Mouse (Mus musculus) A20 (cell line): ENCODE results near the gene Scube1.

Experiments used
- DNase-seq: peaks from one replicate; pipeline ENCODE4 v3.0.0-alpha.2; 2011; ENCODE audit warnings: low read depth, low spot score

Scube1 gene

GRCm38 (mm10) chr15:83709889-83710774 is 14.7 kb downstream of the Scube1 start:
- DNase-seq, result no peak

DNA sequence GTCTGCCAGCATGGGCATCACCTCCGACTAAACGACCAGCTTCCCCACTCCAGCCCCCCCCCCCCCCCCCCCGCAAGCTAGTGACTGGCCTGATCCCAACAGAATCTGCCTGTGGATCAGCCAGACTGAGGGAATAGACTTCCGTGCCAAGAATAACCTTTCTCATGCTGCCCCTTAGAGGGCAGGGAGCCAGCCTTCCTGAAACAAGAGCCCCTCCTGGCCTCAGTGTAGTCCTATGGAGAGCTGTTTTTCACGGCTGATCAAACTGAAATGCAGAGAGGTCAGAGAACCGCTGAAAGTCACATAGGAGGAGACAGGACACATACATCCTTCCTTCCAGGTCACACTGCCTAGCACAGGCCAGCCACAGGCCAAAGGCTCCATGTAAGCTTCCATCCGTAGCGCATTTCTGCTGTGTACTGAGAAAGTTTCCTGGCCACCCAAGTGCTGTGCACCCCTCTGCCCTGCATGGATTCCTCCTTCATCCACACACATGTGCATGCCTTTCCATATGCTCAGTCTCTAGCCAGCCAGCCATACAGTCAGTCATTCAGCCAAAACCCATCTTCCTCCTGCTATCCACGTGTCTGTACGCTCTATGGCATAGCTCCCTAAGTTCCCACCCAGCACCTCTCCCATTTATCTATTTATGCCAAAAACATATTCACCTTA is 18.2 kb downstream of the Scube1 start:
- no peak for DNase-seq

DNA sequence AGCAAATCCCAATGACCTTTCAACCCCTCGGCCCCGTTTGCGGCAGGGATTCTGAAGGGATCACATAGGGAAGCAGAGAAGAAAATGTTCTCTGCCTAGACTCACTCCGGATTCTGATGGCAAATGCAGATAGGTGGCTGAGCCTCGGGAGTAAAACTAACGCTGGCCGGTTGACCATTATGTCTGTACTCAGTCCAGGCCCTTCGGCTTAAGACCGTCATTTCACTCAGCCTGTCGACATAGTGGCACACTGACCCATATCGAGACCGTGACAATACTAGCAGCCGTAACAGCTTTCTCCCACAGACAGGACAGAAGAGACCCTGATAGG is 24.3 kb downstream of the Scube1 start:
- no peak for DNase-seq

GRCm38 (mm10) chr15:83699834-83700592 is 24.8 kb downstream of the Scube1 start:
- peak; percentile 4 for DNase-seq

GRCm38 (mm10) chr15:83699132-83699833 is 25.5 kb downstream of the Scube1 start:
- DNase-seq, result no peak

DNA sequence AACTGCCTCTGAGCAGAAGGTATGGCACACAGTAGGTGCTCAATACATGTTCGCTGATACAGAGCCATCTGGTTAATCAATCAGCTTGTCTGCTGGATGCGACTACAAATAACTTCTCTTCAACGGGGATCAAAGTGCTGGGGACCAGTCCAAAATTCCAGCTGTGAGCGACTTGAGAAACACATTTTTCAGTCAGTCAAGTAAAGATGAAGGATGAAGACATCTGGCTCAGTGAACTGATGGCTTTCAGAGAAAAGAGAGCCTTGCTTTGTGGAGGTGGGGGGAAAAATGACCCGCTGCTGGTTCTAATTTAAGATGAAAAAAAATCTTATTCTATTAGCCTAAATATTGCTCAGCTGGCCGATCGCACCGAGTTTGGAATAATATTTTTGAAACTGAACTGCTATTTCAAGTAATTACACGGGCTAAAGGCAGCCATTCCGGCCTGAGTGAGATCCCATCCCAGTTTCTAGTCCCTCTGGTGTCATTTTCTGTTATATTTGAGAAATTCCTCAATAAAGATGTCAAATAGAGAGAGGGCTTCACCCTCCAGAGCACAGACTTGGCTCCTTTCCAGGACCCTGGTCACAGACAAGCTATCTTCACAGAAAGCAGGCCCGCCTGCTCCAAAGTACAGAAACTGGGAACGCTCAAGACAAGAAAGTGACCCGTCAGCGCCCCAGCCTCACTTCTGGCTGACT is 28.0 kb downstream of the Scube1 start:
- DNase-seq, result no peak

- DNase-seq, result no peak
Measured at GRCm38 (mm10) chr15:83695159-83695558, 29.7 kb downstream of the Scube1 start.

DNA sequence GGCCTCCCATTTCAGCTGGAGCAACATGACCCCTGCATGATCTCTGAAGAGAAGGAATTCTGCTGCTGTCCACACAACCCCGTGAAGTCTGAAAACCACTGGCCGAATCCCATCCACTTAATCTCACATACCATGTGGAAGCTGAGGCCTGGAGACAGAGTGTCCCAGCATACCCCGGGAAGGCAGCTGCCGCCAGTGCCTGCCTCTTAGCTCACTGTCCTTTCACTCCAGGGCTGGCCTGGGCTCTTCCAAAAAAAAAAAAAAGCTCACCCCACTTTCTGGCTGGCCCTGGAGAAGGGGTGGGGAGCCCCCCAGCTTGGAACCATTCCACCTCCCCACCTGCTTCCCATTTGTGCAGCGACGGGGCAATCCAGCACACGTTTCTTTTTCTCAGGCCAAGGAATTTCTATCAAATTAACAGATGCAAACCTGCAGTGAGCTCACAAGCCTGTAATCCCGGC is 32.9 kb downstream of the Scube1 start:
- DNase-seq, result no peak

- DNase-seq, result no peak
Measured at GRCm38 (mm10) chr15:83689946-83690345, 34.9 kb downstream of the Scube1 start.

DNA sequence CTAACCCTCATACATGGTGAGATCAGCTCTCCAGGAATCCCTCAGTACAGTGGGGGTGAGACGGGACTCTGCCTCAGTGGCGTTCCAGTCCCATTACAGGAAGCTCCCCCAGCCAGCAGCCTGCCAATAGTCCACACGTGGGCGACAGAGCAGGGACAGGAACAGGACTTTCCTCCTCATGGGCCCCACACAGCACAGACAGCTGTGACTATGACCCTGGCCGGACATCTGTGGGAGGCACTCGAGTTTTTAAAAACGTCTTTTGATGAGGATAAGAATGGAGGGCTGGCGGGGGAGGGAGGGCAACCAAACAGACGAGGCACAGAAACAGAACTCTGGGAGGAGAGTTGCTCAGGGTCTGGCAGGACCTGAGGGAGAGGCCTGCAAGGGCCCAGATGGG is 38.2 kb downstream of the Scube1 start:
- DNase-seq, result no peak

GRCm38 (mm10) chr15:83685950-83686349 is 38.9 kb downstream of the Scube1 start:
- no peak for DNase-seq

DNA sequence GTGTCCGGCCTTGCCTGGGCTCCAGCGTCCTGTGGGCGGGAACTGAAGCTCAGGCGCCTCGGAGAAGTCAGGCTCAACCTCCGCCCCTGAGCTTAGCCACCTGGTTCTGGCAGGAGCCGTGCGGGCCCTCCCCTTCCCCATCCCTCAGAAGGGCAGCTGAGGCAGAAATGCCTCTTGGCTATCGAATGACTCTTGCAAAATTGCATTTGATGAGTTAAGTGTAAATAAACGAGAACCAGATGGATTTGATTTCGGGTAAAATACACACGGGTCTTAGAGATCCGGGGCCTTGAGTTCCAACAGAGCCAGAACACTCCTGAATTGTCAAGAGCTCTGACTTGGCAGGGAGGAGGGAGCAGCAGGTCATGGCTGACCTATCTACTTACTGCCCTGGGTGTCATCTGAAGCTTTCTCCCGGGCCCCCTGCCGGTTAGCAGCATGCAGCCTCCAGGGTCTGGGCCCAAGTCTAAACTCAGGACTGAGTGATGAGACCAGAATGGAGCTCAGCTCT is 41.7 kb downstream of the Scube1 start:
- DNase-seq, result no peak

DNA sequence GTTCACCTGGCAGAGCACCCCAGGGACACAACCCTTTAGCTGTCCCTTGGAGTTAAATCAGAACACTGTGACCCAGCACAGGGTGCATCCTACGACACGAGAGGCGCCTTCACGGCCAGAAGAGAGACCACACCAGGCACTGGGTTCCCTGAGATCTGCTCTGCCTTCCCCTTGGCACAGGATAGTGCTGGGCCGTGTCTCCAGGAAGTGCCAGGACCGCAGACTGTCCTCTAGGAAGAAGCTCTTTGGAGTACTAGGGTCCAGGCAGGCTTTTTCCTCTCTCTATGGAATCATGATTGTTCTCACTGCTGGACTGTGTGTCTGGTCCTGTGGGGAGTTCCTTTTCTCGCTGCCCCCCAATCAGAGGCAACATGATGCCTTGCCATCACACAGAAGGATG is 44.5 kb downstream of the Scube1 start:
- DNase-seq, result no peak

GRCm38 (mm10) chr15:83679729-83680128 is 45.1 kb downstream of the Scube1 start:
- no peak for DNase-seq

GRCm38 (mm10) chr15:83678606-83679005 is 46.2 kb downstream of the Scube1 start:
- DNase-seq, result no peak

DNA sequence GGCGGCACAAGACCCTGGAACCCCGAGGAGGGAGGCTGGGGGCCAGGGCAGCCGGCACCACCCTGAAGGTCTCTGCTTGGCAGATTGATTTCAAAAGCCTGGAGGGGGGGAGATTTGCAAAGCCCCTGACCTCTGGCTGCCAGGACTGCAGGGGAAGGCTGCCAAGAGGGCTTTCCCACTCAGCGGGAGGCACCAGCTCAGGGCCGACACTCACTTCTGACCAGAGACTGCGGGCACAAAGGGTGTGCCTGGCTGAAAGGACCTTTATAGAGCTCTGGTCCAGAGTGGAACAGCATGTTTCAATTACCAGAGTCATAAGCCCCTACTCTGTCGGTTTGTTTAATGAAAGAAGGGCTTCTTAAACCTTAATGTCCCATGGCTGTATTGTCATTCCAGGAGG is 46.7 kb downstream of the Scube1 start:
- no peak for DNase-seq

- no peak for DNase-seq
Measured at GRCm38 (mm10) chr15:83677098-83677497, 47.7 kb downstream of the Scube1 start.

- DNase-seq, result no peak
Measured at GRCm38 (mm10) chr15:83676286-83676685, 48.5 kb downstream of the Scube1 start.

- DNase-seq, result no peak
Measured at GRCm38 (mm10) chr15:83673621-83674020, 51.2 kb downstream of the Scube1 start.

DNA sequence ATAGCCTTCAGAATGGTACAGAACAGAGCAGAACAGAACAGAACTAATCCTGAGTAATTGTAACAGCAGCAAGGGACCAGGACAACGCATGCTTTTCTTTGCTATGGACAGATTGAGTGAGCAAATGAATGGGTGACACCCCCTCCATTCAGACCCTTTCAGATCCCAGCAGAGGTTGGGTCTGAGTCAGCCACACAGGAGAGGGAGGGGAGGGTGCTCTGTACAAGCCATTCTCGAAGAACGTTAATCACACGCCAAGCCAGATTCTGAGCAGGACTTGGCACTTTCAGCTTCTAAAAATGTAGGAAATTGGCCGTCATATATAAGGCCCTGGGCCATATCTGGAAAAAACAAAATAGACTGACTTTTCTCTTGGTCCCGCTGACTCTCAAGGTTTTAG is 57.3 kb downstream of the Scube1 start:
- DNase-seq, result no peak

DNA sequence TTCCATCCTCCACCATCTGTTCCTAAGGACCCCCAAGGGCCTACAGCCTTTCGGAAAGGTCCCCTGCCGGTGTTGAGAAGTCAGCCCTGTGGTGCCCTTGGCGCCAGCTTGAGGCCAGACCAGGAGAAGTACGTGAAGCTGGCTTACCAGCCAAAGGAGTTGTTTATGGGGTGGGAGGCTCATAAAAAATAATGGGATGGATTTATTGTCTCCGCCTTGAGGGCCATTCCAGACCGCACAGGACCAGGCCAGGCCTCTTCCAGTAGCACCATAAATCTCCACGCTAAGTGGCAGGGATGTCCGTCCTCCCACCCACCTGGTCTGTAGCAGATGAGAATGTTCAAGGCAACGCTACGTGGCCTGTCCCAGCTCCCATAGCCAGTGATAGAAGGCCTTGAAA is 58.4 kb downstream of the Scube1 start:
- no peak for DNase-seq
